Mouse (Mus musculus): ENCODE results near the gene Zfp385a. TPM values are rescaled to one million over a fixed set of nuclear protein-coding genes. Genes with fewer than 3 reads are reported as not detected.

Zfp385a gene
- polyA plus RNA-seq, 1 experiment, result 21.2 TPM

GRCm38 (mm10) chr15:103339166-103339960 lies 530 bp downstream of the Zfp385a start:
- Histone ChIP-seq H3K4me3 (ENCODE audit: insufficient read depth, poor library complexity, severe bottlenecking) (no peak overlapping the region), H3K79me2 (ENCODE audit: control insufficient read depth, insufficient read depth) (no peaks in the 10 kb centered on the region), H3ac (ENCODE audit: control insufficient read depth, insufficient read length, low read depth) (no peak overlapping the region), H3K79me3 (ENCODE audit: low read depth) (no peaks in the 10 kb centered on the region), H3K36me3 (ENCODE audit: control insufficient read depth, insufficient read depth) (peaks cover 24% of the 10 kb centered on the region), H3K27me3 (ENCODE audit: control insufficient read depth, insufficient read depth, insufficient read length) (no peaks in the 10 kb centered on the region)
- TF ChIP-seq CTCF (IDR thresholded peaks at IDR 0.05; ENCODE audit: control insufficient read depth, insufficient read depth, insufficient read length), result no peak
- TF ChIP-seq MYOG (IDR thresholded peaks at IDR 0.05; ENCODE audit: control insufficient read depth, extremely low read depth, insufficient read length), result no peak
- TF ChIP-seq MAX (IDR thresholded peaks at IDR 0.05), result no peak
- no peak for TF ChIP-seq CEBPB (IDR thresholded peaks at IDR 0.05; ENCODE audit: low read depth)
- TF ChIP-seq FOSL1 (IDR thresholded peaks at IDR 0.05; ENCODE audit: insufficient read depth, low read length, poor library complexity, severe bottlenecking), result no peak
- TF ChIP-seq USF1 (IDR thresholded peaks at IDR 0.05; ENCODE audit: low read depth), result no peak
- no peak for TF ChIP-seq MYOD1 (IDR thresholded peaks at IDR 0.05; ENCODE audit: control insufficient read depth, insufficient read length, low read depth)

- Histone ChIP-seq H3K79me2 (ENCODE audit: control insufficient read depth, insufficient read depth) (no peaks in the 10 kb centered on the region), H3ac (ENCODE audit: control insufficient read depth, insufficient read length, low read depth) (no peak overlapping the region), H3K4me3 (ENCODE audit: insufficient read depth, poor library complexity, severe bottlenecking) (no peak overlapping the region), H3K36me3 (ENCODE audit: control insufficient read depth, insufficient read depth) (peaks cover 18% of the 10 kb centered on the region), H3K79me3 (ENCODE audit: low read depth) (no peaks in the 10 kb centered on the region), H3K27me3 (ENCODE audit: control insufficient read depth, insufficient read depth, insufficient read length) (no peaks in the 10 kb centered on the region)
- no peak for TF ChIP-seq FOSL1 (IDR thresholded peaks at IDR 0.05; ENCODE audit: insufficient read depth, low read length, poor library complexity, severe bottlenecking)
- no peak for TF ChIP-seq MYOD1 (IDR thresholded peaks at IDR 0.05; ENCODE audit: control insufficient read depth, insufficient read length, low read depth)
- no peak for TF ChIP-seq MYOG (IDR thresholded peaks at IDR 0.05; ENCODE audit: control insufficient read depth, extremely low read depth, insufficient read length)
- TF ChIP-seq CEBPB (IDR thresholded peaks at IDR 0.05; ENCODE audit: low read depth), result no peak
- TF ChIP-seq CTCF (IDR thresholded peaks at IDR 0.05; ENCODE audit: control insufficient read depth, insufficient read depth, insufficient read length), result no peak
- no peak for TF ChIP-seq MAX (IDR thresholded peaks at IDR 0.05)
- no peak for TF ChIP-seq USF1 (IDR thresholded peaks at IDR 0.05; ENCODE audit: low read depth)
Measured at GRCm38 (mm10) chr15:103338829-103339165, 1.1 kb downstream of the Zfp385a start.

- H3K36me3 ChIP-seq (ENCODE audit: control insufficient read depth, insufficient read depth), result peaks cover 5% of the 10 kb centered on the region
- H3K79me2 ChIP-seq (ENCODE audit: control insufficient read depth, insufficient read depth), result no peaks in the 10 kb centered on the region
- H3K27me3 ChIP-seq (ENCODE audit: control insufficient read depth, insufficient read depth, insufficient read length), result no peaks in the 10 kb centered on the region
- H3K4me3 ChIP-seq (ENCODE audit: insufficient read depth, poor library complexity, severe bottlenecking), result no peak overlapping the region
- TF ChIP-seq USF1 (IDR thresholded peaks at IDR 0.05; ENCODE audit: low read depth) (no peak), MAX (IDR thresholded peaks at IDR 0.05) (no peak), FOSL1 (IDR thresholded peaks at IDR 0.05; ENCODE audit: insufficient read depth, low read length, poor library complexity, severe bottlenecking) (no peak), CEBPB (IDR thresholded peaks at IDR 0.05; ENCODE audit: low read depth) (no peak), CTCF (IDR thresholded peaks at IDR 0.05; ENCODE audit: control insufficient read depth, insufficient read depth, insufficient read length) (no peak), MYOD1 (IDR thresholded peaks at IDR 0.05; ENCODE audit: control insufficient read depth, insufficient read length, low read depth) (no peak), MYOG (IDR thresholded peaks at IDR 0.05; ENCODE audit: control insufficient read depth, extremely low read depth, insufficient read length) (no peak)
- H3K79me3 ChIP-seq (ENCODE audit: low read depth), result no peaks in the 10 kb centered on the region
- H3ac ChIP-seq (ENCODE audit: control insufficient read depth, insufficient read length, low read depth), result no peak overlapping the region
Measured at GRCm38 (mm10) chr15:103336996-103337667, 2.8 kb downstream of the Zfp385a start.

GRCm38 (mm10) chr15:103335488-103336235 lies 4.2 kb downstream of the Zfp385a start:
- no peaks in the 10 kb centered on the region for H3K79me2 ChIP-seq (ENCODE audit: control insufficient read depth, insufficient read depth)
- H3K27me3 ChIP-seq (ENCODE audit: control insufficient read depth, insufficient read depth, insufficient read length), result no peaks in the 10 kb centered on the region
- no peak overlapping the region for H3K4me3 ChIP-seq (ENCODE audit: insufficient read depth, poor library complexity, severe bottlenecking)
- no peak for TF ChIP-seq CTCF (IDR thresholded peaks at IDR 0.05; ENCODE audit: control insufficient read depth, insufficient read depth, insufficient read length)
- no peak for TF ChIP-seq MYOG (IDR thresholded peaks at IDR 0.05; ENCODE audit: control insufficient read depth, extremely low read depth, insufficient read length)
- no peak for TF ChIP-seq MAX (IDR thresholded peaks at IDR 0.05)
- TF ChIP-seq CEBPB (IDR thresholded peaks at IDR 0.05; ENCODE audit: low read depth), result no peak
- TF ChIP-seq FOSL1 (IDR thresholded peaks at IDR 0.05; ENCODE audit: insufficient read depth, low read length, poor library complexity, severe bottlenecking), result no peak
- no peak for TF ChIP-seq MYOD1 (IDR thresholded peaks at IDR 0.05; ENCODE audit: control insufficient read depth, insufficient read length, low read depth)
- no peak for TF ChIP-seq USF1 (IDR thresholded peaks at IDR 0.05; ENCODE audit: low read depth)
- no peak overlapping the region for H3ac ChIP-seq (ENCODE audit: control insufficient read depth, insufficient read length, low read depth)
- H3K36me3 ChIP-seq (ENCODE audit: control insufficient read depth, insufficient read depth), result no peaks in the 10 kb centered on the region
- no peaks in the 10 kb centered on the region for H3K79me3 ChIP-seq (ENCODE audit: low read depth)

GRCm38 (mm10) chr15:103335040-103335439 lies 4.9 kb downstream of the Zfp385a start:
- no peak overlapping the region for H3K4me3 ChIP-seq (ENCODE audit: insufficient read depth, poor library complexity, severe bottlenecking)

More at GRCm38 (mm10) chr15:103335040-103335439, 4.9 kb downstream of the Zfp385a start:
- no peak overlapping the region for H3ac ChIP-seq (ENCODE audit: control insufficient read depth, insufficient read length, low read depth)
- TF ChIP-seq FOSL1 (IDR thresholded peaks at IDR 0.05; ENCODE audit: insufficient read depth, low read length, poor library complexity, severe bottlenecking), result no peak
- TF ChIP-seq CTCF (IDR thresholded peaks at IDR 0.05; ENCODE audit: control insufficient read depth, insufficient read depth, insufficient read length), result no peak
- TF ChIP-seq USF1 (IDR thresholded peaks at IDR 0.05; ENCODE audit: low read depth), result no peak
- TF ChIP-seq CEBPB (IDR thresholded peaks at IDR 0.05; ENCODE audit: low read depth), result no peak
- no peak for TF ChIP-seq MYOG (IDR thresholded peaks at IDR 0.05; ENCODE audit: control insufficient read depth, extremely low read depth, insufficient read length)
- TF ChIP-seq MAX (IDR thresholded peaks at IDR 0.05), result no peak
- TF ChIP-seq MYOD1 (IDR thresholded peaks at IDR 0.05; ENCODE audit: control insufficient read depth, insufficient read length, low read depth), result no peak
- no peaks in the 10 kb centered on the region for H3K27me3 ChIP-seq (ENCODE audit: control insufficient read depth, insufficient read depth, insufficient read length)
- no peaks in the 10 kb centered on the region for H3K36me3 ChIP-seq (ENCODE audit: control insufficient read depth, insufficient read depth)
- H3K79me3 ChIP-seq (ENCODE audit: low read depth), result no peaks in the 10 kb centered on the region
- H3K79me2 ChIP-seq (ENCODE audit: control insufficient read depth, insufficient read depth), result no peaks in the 10 kb centered on the region

Measured in C2C12 (cell line).